Mouse (Mus musculus): ENCODE data around the gene Zfp207. TPM values are rescaled to one million over a fixed set of nuclear protein-coding genes. Genes with fewer than 3 reads are reported as not detected.
"Not testable (repeated sequence)": the region's sequence is repeated elsewhere in the genome, so short reads cannot be mapped to it uniquely, and the experiment has no call there.

Gene Zfp207
- polyA plus RNA-seq, 1 experiment: 52.9 TPM

- H3K4me1 ChIP-seq (ENCODE audit: control insufficient read depth, insufficient read depth, insufficient read length, low read length): peaks cover 4% of the 10 kb centered on the region; the same call in 1 of the 2 replicates
- no peak overlapping the region for H3K27ac ChIP-seq (replicated peaks; ENCODE audit: low read depth, low read length)
- H3K4me3 ChIP-seq (ENCODE audit: insufficient read depth, low read depth, low read length): peak overlapping the region; percentile 64
Measured at GRCm38 (mm10) chr11:80385055-80385454, 2.0 kb downstream of the Zfp207 start.

GRCm38 (mm10) chr11:80386790-80387189, 3.7 kb downstream of the Zfp207 start:
- no peak overlapping the region for H3K4me3 ChIP-seq (ENCODE audit: insufficient read depth, low read depth, low read length)
- H3K27ac ChIP-seq (replicated peaks; ENCODE audit: low read depth, low read length): no peak overlapping the region
- H3K4me1 ChIP-seq (ENCODE audit: control insufficient read depth, insufficient read depth, insufficient read length, low read length): peaks cover 4% of the 10 kb centered on the region; the same call in 1 of the 2 replicates

- H3K27ac ChIP-seq (replicated peaks; ENCODE audit: low read depth, low read length): no peak overlapping the region
- peaks cover 4% of the 10 kb centered on the region; the same call in 1 of the 2 replicates for H3K4me1 ChIP-seq (ENCODE audit: control insufficient read depth, insufficient read depth, insufficient read length, low read length)
- H3K4me3 ChIP-seq (ENCODE audit: insufficient read depth, low read depth, low read length): no peak overlapping the region
Measured at GRCm38 (mm10) chr11:80389885-80390284, 6.8 kb downstream of the Zfp207 start.

GRCm38 (mm10) chr11:80391407-80392120, 8.5 kb downstream of the Zfp207 start:
- no peaks in the 10 kb centered on the region; the same call in 1 of the 2 replicates for H3K4me1 ChIP-seq (ENCODE audit: control insufficient read depth, insufficient read depth, insufficient read length, low read length)
- H3K4me3 ChIP-seq (ENCODE audit: insufficient read depth, low read depth, low read length): no peak overlapping the region
- no peak overlapping the region for H3K27ac ChIP-seq (replicated peaks; ENCODE audit: low read depth, low read length)

GRCm38 (mm10) chr11:80395930-80396329, 12.9 kb downstream of the Zfp207 start:
- Histone ChIP-seq H3K4me3 (ENCODE audit: insufficient read depth, low read depth, low read length) (no peak overlapping the region), H3K27ac (replicated peaks; ENCODE audit: low read depth, low read length) (no peak overlapping the region), H3K4me1 (ENCODE audit: control insufficient read depth, insufficient read depth, insufficient read length, low read length) (no peaks in the 10 kb centered on the region)

GRCm38 (mm10) chr11:80396617-80397016, 13.5 kb downstream of the Zfp207 start:
- no peak overlapping the region for H3K4me3 ChIP-seq (ENCODE audit: insufficient read depth, low read depth, low read length)
- no peak overlapping the region for H3K27ac ChIP-seq (replicated peaks; ENCODE audit: low read depth, low read length)
- H3K4me1 ChIP-seq (ENCODE audit: control insufficient read depth, insufficient read depth, insufficient read length, low read length): no peaks in the 10 kb centered on the region

GRCm38 (mm10) chr11:80407878-80408277, 24.8 kb downstream of the Zfp207 start:
- H3K4me1 ChIP-seq (ENCODE audit: control insufficient read depth, insufficient read depth, insufficient read length, low read length); H3K27ac ChIP-seq (replicated peaks; ENCODE audit: low read depth, low read length): not testable (repeated sequence)

GRCm38 (mm10) chr11:80410377-80410776, 27.3 kb downstream of the Zfp207 start:
- Histone ChIP-seq H3K27ac (replicated peaks; ENCODE audit: low read depth, low read length) (no peak overlapping the region), H3K4me3 (ENCODE audit: insufficient read depth, low read depth, low read length) (no peak overlapping the region), H3K4me1 (ENCODE audit: control insufficient read depth, insufficient read depth, insufficient read length, low read length) (no peaks in the 10 kb centered on the region)

More at GRCm38 (mm10) chr11:80407878-80408277, 24.8 kb downstream of the Zfp207 start:
- H3K4me3 ChIP-seq (ENCODE audit: insufficient read depth, low read depth, low read length): not testable (repeated sequence)

GRCm38 (mm10) chr11:80417085-80417484, 34.0 kb downstream of the Zfp207 start:
- Histone ChIP-seq H3K27ac (replicated peaks; ENCODE audit: low read depth, low read length) (no peak overlapping the region), H3K4me1 (ENCODE audit: control insufficient read depth, insufficient read depth, insufficient read length, low read length) (no peaks in the 10 kb centered on the region), H3K4me3 (ENCODE audit: insufficient read depth, low read depth, low read length) (no peak overlapping the region)

- no peak overlapping the region for H3K4me3 ChIP-seq (ENCODE audit: insufficient read depth, low read depth, low read length)
- H3K27ac ChIP-seq (replicated peaks; ENCODE audit: low read depth, low read length): no peak overlapping the region
- H3K4me1 ChIP-seq (ENCODE audit: control insufficient read depth, insufficient read depth, insufficient read length, low read length): no peaks in the 10 kb centered on the region
Measured at GRCm38 (mm10) chr11:80419743-80420142, 36.7 kb downstream of the Zfp207 start.

- no peak overlapping the region for H3K4me3 ChIP-seq (ENCODE audit: insufficient read depth, low read depth, low read length)
- no peak overlapping the region for H3K27ac ChIP-seq (replicated peaks; ENCODE audit: low read depth, low read length)
- no peaks in the 10 kb centered on the region for H3K4me1 ChIP-seq (ENCODE audit: control insufficient read depth, insufficient read depth, insufficient read length, low read length)
Measured at GRCm38 (mm10) chr11:80420202-80420984, 37.3 kb downstream of the Zfp207 start.

GRCm38 (mm10) chr11:80421421-80422047, 38.5 kb downstream of the Zfp207 start:
- H3K4me3 ChIP-seq (ENCODE audit: insufficient read depth, low read depth, low read length): no peak overlapping the region
- no peaks in the 10 kb centered on the region for H3K4me1 ChIP-seq (ENCODE audit: control insufficient read depth, insufficient read depth, insufficient read length, low read length)
- no peak overlapping the region for H3K27ac ChIP-seq (replicated peaks; ENCODE audit: low read depth, low read length)

- Histone ChIP-seq H3K4me1 (ENCODE audit: control insufficient read depth, insufficient read depth, insufficient read length, low read length) (peaks cover under 1% of the 10 kb centered on the region), H3K27ac (replicated peaks; ENCODE audit: low read depth, low read length) (no peak overlapping the region), H3K4me3 (ENCODE audit: insufficient read depth, low read depth, low read length) (no peak overlapping the region)
Measured at GRCm38 (mm10) chr11:80424691-80425090, 41.6 kb downstream of the Zfp207 start.

- peaks cover 4% of the 10 kb centered on the region for H3K4me1 ChIP-seq (ENCODE audit: control insufficient read depth, insufficient read depth, insufficient read length, low read length)
- no peak overlapping the region for H3K4me3 ChIP-seq (ENCODE audit: insufficient read depth, low read depth, low read length)
- H3K27ac ChIP-seq (replicated peaks; ENCODE audit: low read depth, low read length): no peak overlapping the region
Measured at GRCm38 (mm10) chr11:80425247-80425778, 42.2 kb downstream of the Zfp207 start.
